Mouse (Mus musculus) kidney, embryonic 15.5 days (tissue): ENCODE measurements around the gene Cyp27b1. TPM values are rescaled to one million over a fixed set of nuclear protein-coding genes. Genes with fewer than 3 reads are reported as not detected.

ENCODE experiments used
- ATAC-seq: fragments of 200-750 bp; cut with Nextera tagmentation; replicated peaks from 2 replicates; pipeline ENCODE4 v1.8.0; 2017; ENCODE audit warnings: moderate TSS enrichment; ENCODE audit not compliant: low FRiP score
- H3K27ac ChIP-seq: fragments of 300-500 bp; sonication (generic); 2 replicates; pipeline ENCODE4 v1.5.1; 2015; ENCODE audit warnings: mild to moderate bottlenecking, inconsistent platforms
- H3K27me3 ChIP-seq: fragments of 300-500 bp; sonication (generic); 2 replicates; pipeline ENCODE4 v1.6.1; 2015; ENCODE audit warnings: inconsistent platforms
- H3K36me3 ChIP-seq: fragments of 300-500 bp; sonication (generic); 2 replicates; pipeline ENCODE4 v1.6.1; 2015; ENCODE audit warnings: inconsistent platforms
- H3K4me1 ChIP-seq: fragments of 300-500 bp; sonication (generic); 2 replicates; pipeline ENCODE4 v1.6.1; 2015; ENCODE audit warnings: inconsistent platforms
- H3K4me2 ChIP-seq: fragments of 300-500 bp; sonication (generic); 2 replicates; pipeline ENCODE4 v1.6.1; 2015; ENCODE audit warnings: moderate library complexity, mild to moderate bottlenecking, inconsistent platforms
- H3K4me3 ChIP-seq: fragments of 300-500 bp; sonication (generic); replicated peaks from 2 replicates; pipeline ENCODE4 v1.5.1; 2015; ENCODE audit warnings: mild to moderate bottlenecking, inconsistent platforms
- H3K9ac ChIP-seq: fragments of 300-500 bp; sonication (generic); 2 replicates; pipeline ENCODE4 v1.6.1; 2015; ENCODE audit warnings: mild to moderate bottlenecking, inconsistent platforms
- H3K9me3 ChIP-seq: fragments of 300-500 bp; sonication (generic); replicated peaks from 2 replicates; pipeline ENCODE4 v1.6.1; 2016; ENCODE audit warnings: inconsistent platforms
- WGBS: fragments of 180-500 bp; shearing (Covaris S2); methylation state at CpG from one replicate; pipeline ENCODE4 v1.1.7; 2015; ENCODE audit warnings: mixed read lengths; 5-methylcytosine and 5-hydroxymethylcytosine counted together
- polyA plus RNA-seq: library from polyadenylated mRNA; unstranded; fragments of >200 nt; fragmentation: Nextera tagmentation; extraction: Ambion mirVana; gene quantifications from 2 replicates; pipeline ENCODE4 v1.2.1, GENCODE M21; 2015

The Cyp27b1 gene
- polyA plus RNA-seq, 1 experiment from 2014 or later = 9.9 TPM

GRCm38 (mm10) chr10:127083915-127084306 is 35.9 kb downstream of the Cyp27b1 start:
- no peak overlapping the region for H3K4me2 ChIP-seq
- H3K27ac ChIP-seq = no peak overlapping the region
- peaks cover 38% of the 10 kb centered on the region for H3K4me1 ChIP-seq
- no peak overlapping the region for H3K9ac ChIP-seq
- ATAC-seq = no peak
- no peaks in the 10 kb centered on the region for H3K36me3 ChIP-seq
- WGBS = 28% methylated on average over 5 of the region's 5 CpGs
- H3K4me3 ChIP-seq = no peak overlapping the region
- no peaks in the 10 kb centered on the region for H3K9me3 ChIP-seq
- H3K27me3 ChIP-seq = peaks cover 92% of the 10 kb centered on the region

GRCm38 (mm10) chr10:127085052-127085451 is 37.0 kb downstream of the Cyp27b1 start:
- Histone ChIP-seq H3K36me3 (no peaks in the 10 kb centered on the region), H3K9ac (no peak overlapping the region), H3K4me2 (no peak overlapping the region), H3K27me3 (peaks cover 92% of the 10 kb centered on the region), H3K4me1 (peaks cover 26% of the 10 kb centered on the region), H3K9me3 (no peaks in the 10 kb centered on the region), H3K27ac (no peak overlapping the region), H3K4me3 (no peak overlapping the region)
- WGBS = 82% methylated on average over 9 of the region's 9 CpGs
- ATAC-seq = no peak

- Histone ChIP-seq H3K36me3 (no peaks in the 10 kb centered on the region), H3K4me1 (peaks cover 23% of the 10 kb centered on the region), H3K9ac (no peak overlapping the region), H3K27ac (no peak overlapping the region), H3K9me3 (no peaks in the 10 kb centered on the region), H3K4me2 (no peak overlapping the region), H3K4me3 (no peak overlapping the region), H3K27me3 (peaks cover 92% of the 10 kb centered on the region)
- no peak for ATAC-seq
- WGBS = 70% methylated on average over 6 of the region's 6 CpGs
Observed at GRCm38 (mm10) chr10:127085633-127086032, 37.6 kb downstream of the Cyp27b1 start.

GRCm38 (mm10) chr10:127090560-127091411 is 42.7 kb downstream of the Cyp27b1 start:
- 0 out of 2 replicates have a peak, but pooled peaks have one; percentile 29 for ATAC-seq
- WGBS = 8% methylated on average over 57 of the region's 57 CpGs
- peaks cover 77% of the 10 kb centered on the region for H3K27me3 ChIP-seq

GRCm38 (mm10) chr10:127091507-127092396 is 43.7 kb downstream of the Cyp27b1 start:
- peak overlapping the region; percentile 51 for H3K4me2 ChIP-seq
- WGBS = 9% methylated on average over 51 of the region's 51 CpGs
- peaks cover 74% of the 10 kb centered on the region for H3K27me3 ChIP-seq
- peaks cover 18% of the 10 kb centered on the region for H3K36me3 ChIP-seq
- peak; percentile 20; the same call in 1 of the 2 replicates for ATAC-seq
- peak overlapping the region; percentile 26 for H3K4me3 ChIP-seq
- H3K4me1 ChIP-seq = peaks cover 23% of the 10 kb centered on the region
- no peaks in the 10 kb centered on the region for H3K9me3 ChIP-seq
- no peak overlapping the region for H3K27ac ChIP-seq
- H3K9ac ChIP-seq = no peak overlapping the region

More at GRCm38 (mm10) chr10:127090560-127091411, 42.7 kb downstream of the Cyp27b1 start:
- Histone ChIP-seq H3K4me3 (peak overlapping the region; percentile 26), H3K4me2 (peak overlapping the region; percentile 51), H3K27ac (no peak overlapping the region), H3K4me1 (peaks cover 23% of the 10 kb centered on the region), H3K9ac (no peak overlapping the region), H3K9me3 (no peaks in the 10 kb centered on the region), H3K36me3 (peaks cover 8% of the 10 kb centered on the region)

GRCm38 (mm10) chr10:127092742-127093141 is 44.7 kb downstream of the Cyp27b1 start:
- Histone ChIP-seq H3K4me2 (no peak overlapping the region), H3K27ac (no peak overlapping the region), H3K4me1 (peaks cover 23% of the 10 kb centered on the region), H3K4me3 (no peak overlapping the region), H3K27me3 (peaks cover 64% of the 10 kb centered on the region), H3K36me3 (peaks cover 27% of the 10 kb centered on the region), H3K9me3 (no peaks in the 10 kb centered on the region), H3K9ac (no peak overlapping the region)
- WGBS = 45% methylated on average over 4 of the region's 4 CpGs
- ATAC-seq = no peak

- WGBS = 48% methylated on average over 7 of the region's 7 CpGs
- Histone ChIP-seq H3K4me2 (no peak overlapping the region), H3K9ac (no peak overlapping the region), H3K4me1 (peaks cover 23% of the 10 kb centered on the region), H3K36me3 (peaks cover 43% of the 10 kb centered on the region), H3K27ac (no peak overlapping the region), H3K4me3 (no peak overlapping the region), H3K27me3 (peaks cover 48% of the 10 kb centered on the region), H3K9me3 (no peaks in the 10 kb centered on the region)
- no peak for ATAC-seq
Observed at GRCm38 (mm10) chr10:127094382-127094802, 46.3 kb downstream of the Cyp27b1 start.

GRCm38 (mm10) chr10:127098514-127098913 is 50.5 kb downstream of the Cyp27b1 start:
- Histone ChIP-seq H3K4me1 (peaks cover 5% of the 10 kb centered on the region), H3K4me3 (no peak overlapping the region), H3K27me3 (peaks cover 7% of the 10 kb centered on the region), H3K9me3 (no peaks in the 10 kb centered on the region), H3K9ac (no peak overlapping the region), H3K27ac (no peak overlapping the region), H3K36me3 (peaks cover 53% of the 10 kb centered on the region), H3K4me2 (no peak overlapping the region)
- 82% methylated on average over 20 of the region's 20 CpGs for WGBS
- ATAC-seq = no peak

GRCm38 (mm10) chr10:127099191-127099590 is 51.1 kb downstream of the Cyp27b1 start:
- Histone ChIP-seq H3K4me2 (no peak overlapping the region), H3K9me3 (no peaks in the 10 kb centered on the region), H3K36me3 (peaks cover 53% of the 10 kb centered on the region), H3K9ac (no peak overlapping the region), H3K4me3 (no peak overlapping the region), H3K27ac (no peak overlapping the region), H3K27me3 (0 out of 2 replicates have a peak, but pooled peaks cover under 1% of the 10 kb centered on the region), H3K4me1 (peaks cover 5% of the 10 kb centered on the region)
- 84% methylated on average over 10 of the region's 10 CpGs for WGBS
- ATAC-seq = no peak

- Histone ChIP-seq H3K27ac (no peak overlapping the region), H3K9me3 (no peaks in the 10 kb centered on the region), H3K4me2 (no peak overlapping the region), H3K27me3 (no peaks in the 10 kb centered on the region), H3K36me3 (peaks cover 53% of the 10 kb centered on the region), H3K4me3 (no peak overlapping the region), H3K9ac (no peak overlapping the region), H3K4me1 (peaks cover 2% of the 10 kb centered on the region)
- WGBS = 89% methylated on average over 15 of the region's 15 CpGs
- no peak for ATAC-seq
Observed at GRCm38 (mm10) chr10:127099868-127100267, 51.8 kb downstream of the Cyp27b1 start.

- no peak overlapping the region for H3K4me3 ChIP-seq
- H3K36me3 ChIP-seq = peaks cover 49% of the 10 kb centered on the region
- no peaks in the 10 kb centered on the region for H3K27me3 ChIP-seq
- H3K9me3 ChIP-seq = no peaks in the 10 kb centered on the region
- no peak for ATAC-seq
- no peak overlapping the region for H3K9ac ChIP-seq
- no peak overlapping the region for H3K27ac ChIP-seq
- no peak overlapping the region for H3K4me2 ChIP-seq
- 81% methylated on average over 8 of the region's 8 CpGs for WGBS
- no peaks in the 10 kb centered on the region for H3K4me1 ChIP-seq
Observed at GRCm38 (mm10) chr10:127100414-127100813, 52.4 kb downstream of the Cyp27b1 start.

GRCm38 (mm10) chr10:127101151-127101550 is 53.1 kb downstream of the Cyp27b1 start:
- no peaks in the 10 kb centered on the region for H3K4me1 ChIP-seq
- WGBS = 84% methylated on average over 6 of the region's 6 CpGs
- no peaks in the 10 kb centered on the region for H3K9me3 ChIP-seq
- no peak overlapping the region for H3K4me3 ChIP-seq
- H3K27ac ChIP-seq = no peak overlapping the region
- no peak overlapping the region for H3K4me2 ChIP-seq
- no peaks in the 10 kb centered on the region for H3K27me3 ChIP-seq
- H3K9ac ChIP-seq = no peak overlapping the region
- no peak for ATAC-seq
- peaks cover 41% of the 10 kb centered on the region for H3K36me3 ChIP-seq
